Mouse (Mus musculus) midbrain, embryonic 16.5 days (tissue): ENCODE measurements at regions not wholly inside any gene's neighbourhood (a gene's known extent, or its start where the extent isn't known, plus 50 kb on each side); places are given as distances from the start of the nearest gene placed in this dataset.

Experiments used
- ATAC-seq: fragments of 200-750 bp; cut with Nextera tagmentation; 2 replicates; pipeline ENCODE4 v1.8.0; 2017; ENCODE audit warnings: moderate TSS enrichment
- H3K27ac ChIP-seq: fragments of 300-500 bp; sonication (generic); 2 replicates; pipeline ENCODE4 v1.5.1; 2014; ENCODE audit warnings: mild to moderate bottlenecking, low read length, mixed read lengths
- H3K27me3 ChIP-seq: fragments of 300-500 bp; sonication (generic); 2 replicates; pipeline ENCODE4 v1.6.1; 2014; ENCODE audit warnings: low read depth, low read length, mixed read lengths; ENCODE audit not compliant: control insufficient read depth, insufficient read depth
- H3K36me3 ChIP-seq: fragments of 300-500 bp; sonication (generic); 2 replicates; pipeline ENCODE4 v1.6.1; 2014; ENCODE audit warnings: mild to moderate bottlenecking, low read length, moderate library complexity, mixed read lengths; ENCODE audit not compliant: control insufficient read depth, insufficient read depth
- H3K4me1 ChIP-seq: fragments of 300-500 bp; sonication (generic); 2 replicates; pipeline ENCODE4 v1.6.1; 2014; ENCODE audit warnings: mild to moderate bottlenecking, low read length, mixed read lengths; ENCODE audit not compliant: control insufficient read depth, insufficient read depth
- H3K4me2 ChIP-seq: fragments of 300-500 bp; sonication (generic); 2 replicates; pipeline ENCODE4 v1.6.1; 2014; ENCODE audit warnings: mild to moderate bottlenecking, low read length, mixed read lengths
- H3K4me3 ChIP-seq: fragments of 300-500 bp; sonication (generic); 2 replicates; pipeline ENCODE4 v1.5.1; 2014; ENCODE audit warnings: low read depth, mild to moderate bottlenecking, low read length, moderate library complexity, mixed read lengths
- H3K9ac ChIP-seq: fragments of 300-500 bp; sonication (generic); 2 replicates; pipeline ENCODE4 v1.6.1; 2014; ENCODE audit warnings: low read depth, low read length, mixed read lengths
- H3K9me3 ChIP-seq: fragments of 300-500 bp; sonication (generic); replicated peaks from 2 replicates; pipeline ENCODE4 v1.6.1; 2014; ENCODE audit warnings: mild to moderate bottlenecking, low read length, mixed read lengths; ENCODE audit not compliant: control insufficient read depth, poor library complexity, severe bottlenecking
- WGBS: fragments of 180-500 bp; shearing (Covaris S2); extraction: QIAGEN DNeasy Blood & Tissue Kit; methylation state at CpG from one replicate; pipeline ENCODE4 v1.1.7; 2014; 5-methylcytosine and 5-hydroxymethylcytosine counted together

GRCm38 (mm10) chr15:61455042-61455441 lies 532.2 kb upstream of the A1bg start:
- Histone ChIP-seq H3K9ac (no peak overlapping the region), H3K4me2 (no peak overlapping the region), H3K27ac (no peak overlapping the region), H3K36me3 (no peaks in the 10 kb centered on the region), H3K4me1 (no peaks in the 10 kb centered on the region), H3K4me3 (no peak overlapping the region), H3K27me3 (no peaks in the 10 kb centered on the region), H3K9me3 (no peaks in the 10 kb centered on the region)
- WGBS: 89% methylated on average over 5 of the region's 5 CpGs
- no peak for ATAC-seq

- no peak for ATAC-seq
- Histone ChIP-seq H3K4me2 (no peak overlapping the region), H3K9me3 (no peaks in the 10 kb centered on the region), H3K4me3 (no peak overlapping the region), H3K36me3 (no peaks in the 10 kb centered on the region), H3K27ac (no peak overlapping the region), H3K4me1 (no peaks in the 10 kb centered on the region), H3K27me3 (no peaks in the 10 kb centered on the region), H3K9ac (no peak overlapping the region)
- WGBS: 96% methylated on average over 1 of the region's 1 CpGs
Observed at GRCm38 (mm10) chr15:61454350-61454671, 531.5 kb upstream of the A1bg start.

- no peaks in the 10 kb centered on the region for H3K4me1 ChIP-seq
- WGBS: 80% methylated on average over 5 of the region's 5 CpGs
Observed at GRCm38 (mm10) chr15:61453656-61454349, 531.0 kb upstream of the A1bg start.

GRCm38 (mm10) chr15:61450217-61450616 lies 527.4 kb upstream of the A1bg start:
- H3K9ac ChIP-seq: no peak overlapping the region
- H3K4me3 ChIP-seq: no peak overlapping the region
- no peak overlapping the region for H3K4me2 ChIP-seq
- H3K9me3 ChIP-seq: no peaks in the 10 kb centered on the region
- H3K27me3 ChIP-seq: no peaks in the 10 kb centered on the region
- H3K4me1 ChIP-seq: no peaks in the 10 kb centered on the region
- WGBS: 41% methylated on average over 3 of the region's 3 CpGs
- H3K27ac ChIP-seq: no peak overlapping the region
- no peak for ATAC-seq
- no peaks in the 10 kb centered on the region for H3K36me3 ChIP-seq

More at GRCm38 (mm10) chr15:61453656-61454349, 531.0 kb upstream of the A1bg start:
- ATAC-seq: no peak
- Histone ChIP-seq H3K27ac (no peak overlapping the region), H3K9ac (no peak overlapping the region), H3K27me3 (no peaks in the 10 kb centered on the region), H3K4me2 (no peak overlapping the region), H3K9me3 (no peaks in the 10 kb centered on the region), H3K36me3 (no peaks in the 10 kb centered on the region), H3K4me3 (no peak overlapping the region)

GRCm38 (mm10) chr15:61448482-61448881 lies 525.7 kb upstream of the A1bg start:
- H3K9ac ChIP-seq: no peak overlapping the region
- no peaks in the 10 kb centered on the region for H3K9me3 ChIP-seq
- H3K4me2 ChIP-seq: no peak overlapping the region
- ATAC-seq: no peak
- H3K4me1 ChIP-seq: no peaks in the 10 kb centered on the region
- H3K27me3 ChIP-seq: no peaks in the 10 kb centered on the region
- WGBS: 97% methylated on average over 2 of the region's 2 CpGs
- no peaks in the 10 kb centered on the region for H3K36me3 ChIP-seq
- H3K27ac ChIP-seq: no peak overlapping the region
- H3K4me3 ChIP-seq: no peak overlapping the region

- Histone ChIP-seq H3K4me2 (no peak overlapping the region), H3K9me3 (no peaks in the 10 kb centered on the region), H3K4me1 (no peaks in the 10 kb centered on the region), H3K27me3 (no peaks in the 10 kb centered on the region), H3K27ac (no peak overlapping the region), H3K4me3 (no peak overlapping the region), H3K9ac (no peak overlapping the region), H3K36me3 (no peaks in the 10 kb centered on the region)
- no peak for ATAC-seq
- whole genome bisulfite sequencing: 86% methylated on average over 4 of the region's 4 CpGs
Observed at GRCm38 (mm10) chr15:61446053-61446840, 523.4 kb upstream of the A1bg start.

GRCm38 (mm10) chr15:61441734-61442398 lies 519.1 kb upstream of the A1bg start:
- no peak overlapping the region for H3K9ac ChIP-seq
- no peak for ATAC-seq
- no peak overlapping the region for H3K4me3 ChIP-seq
- no peaks in the 10 kb centered on the region for H3K9me3 ChIP-seq
- no peak overlapping the region for H3K27ac ChIP-seq
- no peaks in the 10 kb centered on the region for H3K27me3 ChIP-seq
- H3K4me2 ChIP-seq: no peak overlapping the region
- H3K4me1 ChIP-seq: no peaks in the 10 kb centered on the region
- H3K36me3 ChIP-seq: no peaks in the 10 kb centered on the region
- WGBS: 82% methylated on average over 4 of the region's 4 CpGs

GRCm38 (mm10) chr15:61441012-61441411 lies 518.2 kb upstream of the A1bg start:
- Histone ChIP-seq H3K4me2 (no peak overlapping the region), H3K4me1 (no peaks in the 10 kb centered on the region), H3K9me3 (no peaks in the 10 kb centered on the region), H3K9ac (no peak overlapping the region), H3K27me3 (no peaks in the 10 kb centered on the region), H3K4me3 (no peak overlapping the region), H3K27ac (no peak overlapping the region), H3K36me3 (no peaks in the 10 kb centered on the region)
- ATAC-seq: no peak
- 94% methylated on average over 2 of the region's 2 CpGs for WGBS

GRCm38 (mm10) chr15:61440284-61440683 lies 517.5 kb upstream of the A1bg start:
- H3K4me3 ChIP-seq: no peak overlapping the region
- H3K36me3 ChIP-seq: no peaks in the 10 kb centered on the region
- H3K4me1 ChIP-seq: no peaks in the 10 kb centered on the region
- H3K9ac ChIP-seq: no peak overlapping the region
- no peaks in the 10 kb centered on the region for H3K9me3 ChIP-seq
- H3K4me2 ChIP-seq: no peak overlapping the region
- H3K27me3 ChIP-seq: no peaks in the 10 kb centered on the region
- ATAC-seq: no peak
- 94% methylated on average over 2 of the region's 2 CpGs for WGBS
- H3K27ac ChIP-seq: no peak overlapping the region
